29 mouse cellular contexts compared by ENCODE assay signal in the genomic region with DNA sequence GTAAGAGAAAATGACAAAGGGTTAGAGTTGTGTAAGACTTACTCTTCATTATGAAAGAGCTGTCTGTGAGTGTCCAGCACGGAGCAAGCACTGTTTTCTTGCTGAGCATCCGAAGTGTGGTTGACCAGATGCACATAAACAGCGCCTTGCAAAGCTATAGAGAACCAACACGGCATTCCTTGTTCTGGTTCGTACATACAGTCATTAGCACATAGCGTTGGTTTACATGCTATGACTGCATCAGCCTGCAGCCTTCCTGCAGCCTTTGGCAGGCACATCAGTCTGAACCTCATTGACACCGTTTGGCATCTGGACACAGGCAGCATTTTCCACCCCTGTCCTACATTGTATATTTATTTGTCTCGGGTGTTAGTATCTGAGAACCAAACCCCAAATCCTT.
DNase-seq lines count a peak whose midpoint lies in the region; ATAC-seq and TF ChIP-seq lines count a peak whose summit lies in the region.
"Had no signal": no experiment of that assay in that cellular context is flagged by ENCODE, and none has a peak within 500 bp of the region (broad histone marks: within the 10 kb centered on the region; RNA-seq: fewer than 3 reads in every experiment).

No protein-coding gene starts in this region.

- peaks cover 9% of the 10 kb centered on the region for H3K4me1 ChIP-seq in liver, adult 2 months (ENCODE audit: control insufficient read depth, insufficient read depth, low read length)
- H3K4me1 ChIP-seq in lung, embryonic 15.5 days, result peaks cover 16% of the 10 kb centered on the region
- H3K4me1 ChIP-seq in lung, postnatal 0 days (ENCODE audit: insufficient read depth, low read depth, low read length), result no peaks in the 10 kb centered on the region; the same call in 1 of the 2 replicates
- H3K4me1 ChIP-seq: embryonic facial prominence, embryonic 15.5 days had no signal

- no peak for TF ChIP-seq POLR2A in liver, adult 2 months (IDR thresholded peaks at IDR 0.05; ENCODE audit: extremely low read depth, insufficient read depth, low read length)

- no peaks in the 10 kb centered on the region for H3K79me2 ChIP-seq in liver, adult 2 months (ENCODE audit: control insufficient read depth, insufficient read depth, low read length)

- TF ChIP-seq CTCF in liver, adult 2 months (IDR thresholded peaks at IDR 0.05; ENCODE audit: low read depth, low read length), result no peak
- no peak for TF ChIP-seq CTCF in lung, postnatal 0 days (IDR thresholded peaks at IDR 0.05)

- H3K9me3 ChIP-seq in lung, embryonic 15.5 days, result no peaks in the 10 kb centered on the region
- H3K9me3 ChIP-seq in lung, postnatal 0 days (ENCODE audit: low read length), result no peaks in the 10 kb centered on the region
- H3K9me3 ChIP-seq: embryonic facial prominence, embryonic 15.5 days; forebrain, embryonic 12.5 days had no signal

- DNase-seq in liver, adult 2 months (ENCODE audit: extremely low read depth, low read depth, low spot score), result peak; percentile 30
- no peak for DNase-seq in liver
- no peak for DNase-seq in lung, postnatal 25 days (ENCODE audit: low spot score)
- DNase-seq in lung, postnatal 0 days (ENCODE audit: low spot score), result peak; percentile 37
- no peak for DNase-seq in lung, postnatal 10 days
- DNase-seq: adrenal gland, adult 8-10 months; adrenal gland, postnatal 14 days; adrenal gland, postnatal 36 days; B cell, adult 2 months; cerebellum, adult 11 months; cerebellum, adult 18-20 months; cerebellum, adult 8-10 months; cerebellum, adult 9-11 months; cerebellum, postnatal 14 days; cerebellum, postnatal 36 days; embryo, embryonic 11 days had no signal

- TF ChIP-seq EP300 in lung, postnatal 0 days (IDR thresholded peaks at IDR 0.05), result no peak

- H3K27me3 ChIP-seq in liver, adult 2 months (ENCODE audit: control insufficient read depth, insufficient read depth, low read length), result no peaks in the 10 kb centered on the region
- no peaks in the 10 kb centered on the region for H3K27me3 ChIP-seq in lung, embryonic 15.5 days
- no peaks in the 10 kb centered on the region for H3K27me3 ChIP-seq in lung, postnatal 0 days (replicated peaks; ENCODE audit: insufficient read depth, low read length)
- H3K27me3 ChIP-seq: CH12.LX; embryonic facial prominence, embryonic 13.5 days; embryonic facial prominence, embryonic 15.5 days; forebrain, embryonic 12.5 days; Patski had no signal

- no peaks in the 10 kb centered on the region for H3K36me3 ChIP-seq in liver, adult 2 months (ENCODE audit: control insufficient read depth, insufficient read depth, low read length)
- H3K36me3 ChIP-seq in lung, embryonic 15.5 days, result no peaks in the 10 kb centered on the region
- no peaks in the 10 kb centered on the region for H3K36me3 ChIP-seq in lung, postnatal 0 days (ENCODE audit: insufficient read depth, low read length)
- H3K36me3 ChIP-seq: forebrain, embryonic 12.5 days; G1E had no signal

- 62% methylated on average over 8 of the region's 8 CpGs for WGBS in liver, adult 2 months
- 58% methylated on average over 8 of the region's 8 CpGs for WGBS in lung, embryonic 15.5 days
- WGBS in lung, postnatal 0 days, result 64% methylated on average over 8 of the region's 8 CpGs

- no peak overlapping the region for H3K27ac ChIP-seq in liver, adult 2 months (replicated peaks; ENCODE audit: insufficient read depth, low read depth, low read length)
- no peak overlapping the region for H3K27ac ChIP-seq in lung, embryonic 15.5 days
- no peak overlapping the region for H3K27ac ChIP-seq in lung, postnatal 0 days (ENCODE audit: low read length)
- H3K27ac ChIP-seq: embryonic facial prominence, embryonic 13.5 days; embryonic facial prominence, embryonic 15.5 days; forebrain, embryonic 10.5 days; forebrain, embryonic 12.5 days had no signal

- H3K4me2 ChIP-seq in lung, embryonic 15.5 days, result no peak overlapping the region
- H3K4me2 ChIP-seq in lung, postnatal 0 days (replicated peaks; ENCODE audit: low read depth, low read length), result no peak overlapping the region
- H3K4me2 ChIP-seq: embryonic facial prominence, embryonic 13.5 days; embryonic facial prominence, embryonic 15.5 days; forebrain, embryonic 12.5 days had no signal

- peak; percentile 67; the same call in 1 of the 2 replicates for ATAC-seq in lung, embryonic 15.5 days (ENCODE audit: borderline replicate concordance, extremely low read depth, low FRiP score, low TSS enrichment)
- peak; percentile 52 for ATAC-seq in lung, postnatal 0 days
- ATAC-seq: activated CD4-positive, CD25-positive, alpha-beta regulatory T cell, adult 4 months; CD4-positive, CD25-positive, alpha-beta regulatory T cell, adult 4 months; forebrain, embryonic 14.5 days; forebrain, embryonic 16.5 days; Patski had no signal

- H3K9ac ChIP-seq in liver, adult 2 months (ENCODE audit: low read depth, low read length), result no peak overlapping the region
- H3K9ac ChIP-seq in lung, embryonic 15.5 days, result no peak overlapping the region
- no peak overlapping the region for H3K9ac ChIP-seq in lung, postnatal 0 days (replicated peaks; ENCODE audit: low read depth)
- H3K9ac ChIP-seq: embryonic facial prominence, embryonic 13.5 days; embryonic facial prominence, embryonic 15.5 days; forebrain, embryonic 12.5 days had no signal

- no peak overlapping the region for H3K4me3 ChIP-seq in liver, adult 2 months (ENCODE audit: insufficient read depth, low read depth, low read length)
- no peak overlapping the region for H3K4me3 ChIP-seq in lung, embryonic 15.5 days
- H3K4me3 ChIP-seq in lung, postnatal 0 days (ENCODE audit: low read depth, low read length), result no peak overlapping the region
- H3K4me3 ChIP-seq: embryonic facial prominence, embryonic 13.5 days; embryonic facial prominence, embryonic 15.5 days; erythroblast, embryonic 14.5 days; forebrain, embryonic 10.5 days; forebrain, embryonic 12.5 days had no signal

Comparison
In these comparisons a context has a peak if more than half of its experiments do, and no peak if none do; other contexts are left out.
1. DNase-seq: peak in liver, adult 2 months (single experiment) and lung, postnatal 0 days (single experiment); none in liver (single experiment), lung, postnatal 25 days (single experiment) and lung, postnatal 10 days (single experiment).